Mouse (Mus musculus) CH12.LX (cell line): ENCODE data around the gene Farp1. TPM values are rescaled to one million over a fixed set of nuclear protein-coding genes. Genes with fewer than 3 reads are reported as not detected.

Experiments used
- DNase-seq: peaks from one replicate; pipeline ENCODE4 v3.0.0-alpha.2; 2013; ENCODE audit errors: extremely low read depth
- H3K27ac ChIP-seq: 2 replicates; pipeline ENCODE4 v1.5.1; 2012; ENCODE audit warnings: low read depth, mild to moderate bottlenecking, control low read depth, moderate library complexity; ENCODE audit not compliant: insufficient read depth
- H3K27me3 ChIP-seq: replicated peaks from 2 replicates; pipeline ENCODE3; 2012; ENCODE audit warnings: inconsistent platforms
- H3K36me3 ChIP-seq, 2 experiments: replicated peaks in 1 of 2; 2 replicates each; pipeline versions ENCODE3 to v1.6.1; 2012; ENCODE audit warnings: inconsistent platforms in 1 of 2, low read length in 1 of 2, mild to moderate bottlenecking in 1 of 2, mixed read lengths in 1 of 2, moderate library complexity in 1 of 2; ENCODE audit not compliant: control insufficient read depth in 1 of 2, insufficient read depth in 1 of 2
- H3K4me1 ChIP-seq, 2 experiments: 2 replicates each; pipeline ENCODE4 v1.6.1; 2012; ENCODE audit warnings: inconsistent platforms in 1 of 2, moderate library complexity in 1 of 2; ENCODE audit not compliant: insufficient read depth in 2 of 2, control insufficient read depth in 1 of 2
- H3K4me2 ChIP-seq: 2 replicates; pipeline ENCODE4 v1.6.1; 2012; ENCODE audit warnings: low read depth, mild to moderate bottlenecking, control low read depth; ENCODE audit not compliant: poor library complexity, insufficient read depth, severe bottlenecking
- H3K4me3 ChIP-seq, 3 experiments: fragments of 150-350 bp in 1 of 3; sonication (generic) in 1 of 3; replicated peaks in 1 of 3; 2 replicates each; pipeline versions ENCODE3 to v1.5.1; 2011 to 2012; ENCODE audit warnings: low read depth in 2 of 3, low read length in 2 of 3, mild to moderate bottlenecking in 2 of 3, moderate library complexity in 2 of 3, control low read depth in 1 of 3, improper control_type of control experiment in 1 of 3, inconsistent platforms in 1 of 3, mixed read lengths in 1 of 3; ENCODE audit not compliant: poor library complexity in 1 of 3
- H3K79me2 ChIP-seq: replicated peaks from 2 replicates; pipeline ENCODE4 v1.6.1; 2012; ENCODE audit warnings: mild to moderate bottlenecking, moderate library complexity; ENCODE audit not compliant: control insufficient read depth, poor library complexity, insufficient read depth, severe bottlenecking; ENCODE audit errors: extremely low read depth
- H3K9ac ChIP-seq: 2 replicates; pipeline ENCODE4 v1.6.1; 2012; ENCODE audit warnings: low read depth, mild to moderate bottlenecking, control low read depth, moderate library complexity; ENCODE audit not compliant: insufficient read depth
- H3K9me3 ChIP-seq: replicated peaks from 2 replicates; pipeline ENCODE3; 2012; ENCODE audit warnings: low read length, inconsistent platforms, mixed read lengths
- BHLHE40 ChIP-seq: IDR thresholded peaks from 2 replicates; pipeline ENCODE4 v1.6.1; 2011; ENCODE audit warnings: mild to moderate bottlenecking, low read depth, low read length, improper control_type of control experiment
- CHD1 ChIP-seq: IDR thresholded peaks from 2 replicates; pipeline ENCODE4 v1.6.1; 2012; ENCODE audit warnings: low read depth, low read length, improper control_type of control experiment, inconsistent platforms
- CHD2 ChIP-seq: IDR thresholded peaks from 2 replicates; pipeline ENCODE4 v1.6.1; 2011; ENCODE audit warnings: low read length, improper control_type of control experiment
- EP300 ChIP-seq: IDR thresholded peaks from 2 replicates; pipeline ENCODE4 v1.6.1; 2011; ENCODE audit warnings: low read length, improper control_type of control experiment
- GABPA ChIP-seq: IDR thresholded peaks from 2 replicates; pipeline ENCODE4 v1.6.1; 2012; ENCODE audit warnings: low read depth, low read length, improper control_type of control experiment, inconsistent platforms; ENCODE audit not compliant: insufficient replicate concordance
- IRF4 ChIP-seq: IDR thresholded peaks from 2 replicates; pipeline ENCODE4 v1.6.1; 2014; ENCODE audit warnings: low read depth, mild to moderate bottlenecking, inconsistent platforms, low read length, improper control_type of control experiment
- JUN ChIP-seq: IDR thresholded peaks from 2 replicates; pipeline ENCODE4 v1.6.1; 2011; ENCODE audit warnings: low read depth, mild to moderate bottlenecking, low read length, improper control_type of control experiment, moderate library complexity; ENCODE audit not compliant: insufficient read depth
- MEF2A ChIP-seq: IDR thresholded peaks from 2 replicates; pipeline ENCODE4 v1.6.1; 2014; ENCODE audit warnings: low read depth, mild to moderate bottlenecking, inconsistent platforms, low read length, improper control_type of control experiment, borderline replicate concordance
- MXI1 ChIP-seq: IDR thresholded peaks from 2 replicates; pipeline ENCODE4 v1.6.1; 2011; ENCODE audit warnings: mild to moderate bottlenecking, low read depth, low read length, improper control_type of control experiment
- MYC ChIP-seq: IDR thresholded peaks from 2 replicates; pipeline ENCODE4 v1.6.1; 2011; ENCODE audit warnings: low read depth, mild to moderate bottlenecking, improper control_type of control experiment, low read length
- NELFE ChIP-seq: IDR thresholded peaks from 2 replicates; pipeline ENCODE4 v1.6.1; 2011; ENCODE audit warnings: low read depth, low read length, improper control_type of control experiment
- NRF1 ChIP-seq: IDR thresholded peaks from 2 replicates; pipeline ENCODE4 v1.6.1; 2014; ENCODE audit warnings: low read depth, mild to moderate bottlenecking, inconsistent platforms, low read length, improper control_type of control experiment, moderate library complexity
- PAX5 ChIP-seq: IDR thresholded peaks from 2 replicates; pipeline ENCODE4 v1.6.1; 2012; ENCODE audit warnings: low read length, inconsistent platforms, mixed read lengths
- POLR2A ChIP-seq: IDR thresholded peaks from 2 replicates; pipeline ENCODE4 v1.6.1; 2011; ENCODE audit warnings: low read depth, mild to moderate bottlenecking, improper control_type of control experiment, low read length
- RAD21 ChIP-seq: IDR thresholded peaks from 2 replicates; pipeline ENCODE4 v1.6.1; 2011; ENCODE audit warnings: low read depth, mild to moderate bottlenecking, low read length, improper control_type of control experiment, moderate library complexity
- RCOR1 ChIP-seq: conservative IDR thresholded peaks from 2 replicates; pipeline ENCODE4 v1.6.1; 2012; ENCODE audit warnings: low read depth, mild to moderate bottlenecking, inconsistent platforms, low read length, improper control_type of control experiment
- TBP ChIP-seq: conservative IDR thresholded peaks from 2 replicates; pipeline ENCODE4 v1.6.1; 2011; ENCODE audit warnings: low read depth, low read length, improper control_type of control experiment
- TCF12 ChIP-seq: IDR thresholded peaks from 2 replicates; pipeline ENCODE4 v1.6.1; 2014; ENCODE audit warnings: low read depth, mild to moderate bottlenecking, inconsistent platforms, low read length, improper control_type of control experiment
- UBTF ChIP-seq: IDR thresholded peaks from 2 replicates; pipeline ENCODE4 v1.6.1; 2012; ENCODE audit warnings: low read depth, mild to moderate bottlenecking, inconsistent platforms, low read length, improper control_type of control experiment, moderate library complexity
- USF2 ChIP-seq: conservative IDR thresholded peaks from 2 replicates; pipeline ENCODE4 v1.6.1; 2011; ENCODE audit warnings: low read depth, low read length, improper control_type of control experiment
- ZKSCAN1 ChIP-seq: IDR thresholded peaks from 2 replicates; pipeline ENCODE4 v1.6.1; 2012; ENCODE audit warnings: low read depth, inconsistent platforms, low read length, improper control_type of control experiment, borderline replicate concordance
- dilution Hi-C: fragments of 300-500 bp; cut with MboI; formaldehyde crosslinking; loops from 2 replicates; pipeline ENCODE4 v1.14.3; 2020; ENCODE audit warnings: low sequenced_read_pairs; ENCODE audit not compliant: extremely low pct_unique_long_range_greater_than_20kb, extremely low pct_ligation_motif_present
- in situ Hi-C: fragments of 300-500 bp; cut with MboI; formaldehyde crosslinking; loops from 3 replicates; pipeline ENCODE4 v1.14.3; 2019; ENCODE audit warnings: low sequenced_read_pairs, low pct_ligation_motif_present, low pct_unique_long_range_greater_than_20kb, mixed read lengths
- polyA plus RNA-seq: library from polyadenylated mRNA; unstranded; fragments of >175 nt; gene quantifications from 2 replicates; pipeline ENCODE4 v1.2.1, GENCODE M21; 2012; ENCODE audit warnings: low read depth; ENCODE audit not compliant: insufficient read length
- total RNA-seq, 2 experiments: library from RNA; depleted of rRNA; stranded (reverse); fragments of 300-350 nt in 1 of 2; fragments of >200 nt in 1 of 2; gene quantifications; 2 replicates each; pipeline ENCODE4 v1.2.3; 2012 to 2014

Farp1 gene
- total and polyA plus RNA-seq, 3 experiments = 2.4 to 10.3 (median 2.5) TPM

- Histone ChIP-seq H3K4me1 (peaks cover 0 to 27% of the 10 kb centered on the region in 2 experiments; a peak in 2 of 4 replicates), H3K4me2 (no peak overlapping the region), H3K4me3 (no peak overlapping the region), H3K36me3 (peaks cover 0 to 15% of the 10 kb centered on the region in 2 experiments), H3K9me3 (no peaks in the 10 kb centered on the region), H3K9ac (no peak overlapping the region), H3K79me2 (no peaks in the 10 kb centered on the region), H3K27ac (no peak overlapping the region), H3K27me3 (no peaks in the 10 kb centered on the region)
- dilution Hi-C loops (no loop called here), in situ Hi-C loops (no loop called here)
- no peak for DNase-seq
- no peak for TF ChIP-seq EP300
- TF ChIP-seq ZKSCAN1 = no peak
- TF ChIP-seq GABPA = no peak
- no peak for TF ChIP-seq NRF1
- TF ChIP-seq TCF12 = no peak
- TF ChIP-seq POLR2A = no peak
- TF ChIP-seq RAD21 = no peak
- no peak for TF ChIP-seq PAX5
- no peak for TF ChIP-seq UBTF
- TF ChIP-seq RCOR1 = no peak
- no peak for TF ChIP-seq TBP
- TF ChIP-seq MEF2A = no peak
- TF ChIP-seq JUN = no peak
- no peak for TF ChIP-seq BHLHE40
These were observed 58.9 kb downstream of the Farp1 start for GRCm38 (mm10) chr14:121093860-121094259.

- H3K9me3 ChIP-seq = no peaks in the 10 kb centered on the region
- DNase-seq = no peak
- in situ Hi-C loops = no loop called here
- no peaks in the 10 kb centered on the region for H3K79me2 ChIP-seq
- H3K27ac ChIP-seq = no peak overlapping the region
- dilution Hi-C loops = no loop called here
- H3K36me3 ChIP-seq = peaks cover 0 to 15% of the 10 kb centered on the region in 2 experiments
- H3K4me2 ChIP-seq = no peak overlapping the region
- TF ChIP-seq IRF4 (no peak), JUN (no peak), POLR2A (no peak), MXI1 (no peak), MYC (no peak), PAX5 (no peak), CHD2 (no peak), CHD1 (no peak), NELFE (no peak), USF2 (no peak)
- H3K9ac ChIP-seq = no peak overlapping the region
- H3K4me1 ChIP-seq = peaks cover 4 to 52% of the 10 kb centered on the region in 2 experiments; a peak in 3 of 4 replicates
- no peaks in the 10 kb centered on the region for H3K27me3 ChIP-seq
- no peak overlapping the region for H3K4me3 ChIP-seq
These were observed 62.8 kb downstream of the Farp1 start for GRCm38 (mm10) chr14:121097640-121098435.
